Mouse (Mus musculus) lung, postnatal 25 days (tissue): ENCODE data around the gene Txndc8.

Experiments
- DNase-seq: peaks from one replicate; pipeline ENCODE4 v3.0.0; 2022; ENCODE audit warnings: low spot score

Gene Txndc8

GRCm38 (mm10) chr4:57956029-57956960 is 52.6 kb downstream of the Txndc8 start, which contains the start of gene Txn1:
Gene Txn1, minus strand, starts transcription at chr4:57956411.
- peak; percentile 97 for DNase-seq

GRCm38 (mm10) chr4:57955544-57955958 is 53.4 kb downstream of the Txndc8 start:
- peak; percentile 72 for DNase-seq

GRCm38 (mm10) chr4:57954991-57955390 is 53.9 kb downstream of the Txndc8 start:
- DNase-seq, result no peak

- no peak for DNase-seq
Observed at GRCm38 (mm10) chr4:57954580-57954979, 54.3 kb downstream of the Txndc8 start.

GRCm38 (mm10) chr4:57953796-57954195 is 55.1 kb downstream of the Txndc8 start:
- DNase-seq, result no peak

- no peak for DNase-seq
Observed at GRCm38 (mm10) chr4:57952891-57953290, 56.0 kb downstream of the Txndc8 start.

- DNase-seq, result no peak
Observed at GRCm38 (mm10) chr4:57952416-57952815, 56.5 kb downstream of the Txndc8 start.

GRCm38 (mm10) chr4:57949866-57950265 is 59.1 kb downstream of the Txndc8 start:
- no peak for DNase-seq

GRCm38 (mm10) chr4:57947476-57947875 is 61.4 kb downstream of the Txndc8 start:
- DNase-seq, result no peak

- DNase-seq, result no peak
Observed at GRCm38 (mm10) chr4:57947036-57947435, 61.9 kb downstream of the Txndc8 start.

GRCm38 (mm10) chr4:57942892-57943291 is 66.0 kb downstream of the Txndc8 start:
- no peak for DNase-seq

GRCm38 (mm10) chr4:57940631-57941030 is 68.3 kb downstream of the Txndc8 start:
- DNase-seq, result no peak

GRCm38 (mm10) chr4:57937292-57937691 is 71.6 kb downstream of the Txndc8 start:
- DNase-seq, result no peak

GRCm38 (mm10) chr4:57934181-57934580 is 74.7 kb downstream of the Txndc8 start:
- DNase-seq, result no peak
